Comparison of ENCODE assay signal across 9 mouse cellular contexts in genomic region chr4:142082703-142083102, GRCm38 (mm10). TPM values are rescaled to one million over a fixed set of nuclear protein-coding genes. Genes with fewer than 3 reads are reported as not detected.
A peak's percentile ranks its signal among the peaks of the same experiment; 100 is the strongest.
DNase-seq lines count a peak whose midpoint lies in the region; ATAC-seq and TF ChIP-seq lines count a peak whose summit lies in the region.
"Had no signal": no experiment of that assay in that cellular context is flagged by ENCODE, and none has a peak within 500 bp of the region (broad histone marks: within the 10 kb centered on the region; RNA-seq: fewer than 3 reads in every experiment).

No protein-coding gene starts in this region.

- no peak for ATAC-seq in heart, embryonic 16.5 days (replicated peaks; ENCODE audit: extremely low read depth, insufficient read depth, low FRiP score)
- ATAC-seq in lung, embryonic 15.5 days (ENCODE audit: borderline replicate concordance, extremely low read depth, low FRiP score, low TSS enrichment) = no peak
- ATAC-seq in lung, postnatal 0 days = no peak
- ATAC-seq in limb, embryonic 14.5 days (ENCODE audit: low FRiP score, low read depth) = no peak

- no peak for TF ChIP-seq POLR2A in limb, embryonic 14.5 days (IDR thresholded peaks at IDR 0.05; ENCODE audit: borderline replicate concordance, extremely low read depth, insufficient read depth, insufficient read length)
- TF ChIP-seq POLR2A in small intestine, adult 2 months (IDR thresholded peaks at IDR 0.05; ENCODE audit: low read depth, low read length) = no peak

- no peak for TF ChIP-seq CTCF in lung, postnatal 0 days (IDR thresholded peaks at IDR 0.05)
- no peak for TF ChIP-seq CTCF in small intestine, adult 2 months (IDR thresholded peaks at IDR 0.05; ENCODE audit: extremely low read depth, insufficient read length, insufficient replicate concordance, low read depth, low read length)

- no peaks in the 10 kb centered on the region for H3K27me3 ChIP-seq in heart, embryonic 16.5 days (ENCODE audit: control insufficient read depth, insufficient read depth, low read length)
- no peaks in the 10 kb centered on the region for H3K27me3 ChIP-seq in lung, embryonic 15.5 days
- H3K27me3 ChIP-seq in lung, postnatal 0 days (replicated peaks; ENCODE audit: insufficient read depth, low read length) = no peaks in the 10 kb centered on the region
- H3K27me3 ChIP-seq in limb, embryonic 14.5 days (ENCODE audit: control insufficient read depth, insufficient read depth, low read length) = no peaks in the 10 kb centered on the region
- no peaks in the 10 kb centered on the region for H3K27me3 ChIP-seq in small intestine, adult 2 months (ENCODE audit: control insufficient read depth, insufficient read depth, low read length)

- H3K4me3 ChIP-seq in heart, embryonic 16.5 days (ENCODE audit: low read length) = peak overlapping the region; percentile 85
- H3K4me3 ChIP-seq in lung, embryonic 15.5 days = no peak overlapping the region
- no peak overlapping the region for H3K4me3 ChIP-seq in lung, postnatal 0 days (ENCODE audit: low read depth, low read length)
- no peak overlapping the region for H3K4me3 ChIP-seq in limb, embryonic 14.5 days (replicated peaks; ENCODE audit: low read length)
- peak overlapping the region; percentile 70; the same call in 1 of the 2 replicates for H3K4me3 ChIP-seq in small intestine, adult 2 months (ENCODE audit: low read depth, low read length)

- peak overlapping the region; percentile 92 for H3K4me2 ChIP-seq in heart, embryonic 16.5 days (ENCODE audit: low read depth, low read length)
- peak overlapping the region; percentile 97; the same call in 1 of the 2 replicates for H3K4me2 ChIP-seq in lung, embryonic 15.5 days
- no peak overlapping the region for H3K4me2 ChIP-seq in lung, postnatal 0 days (replicated peaks; ENCODE audit: low read depth, low read length)
- H3K4me2 ChIP-seq in limb, embryonic 14.5 days (replicated peaks; ENCODE audit: low read depth, low read length, severe bottlenecking) = peak overlapping the region; percentile 93; the same call in 1 of the 2 replicates

- H3K4me1 ChIP-seq in heart, embryonic 16.5 days (ENCODE audit: control insufficient read depth, insufficient read depth, low read length) = peaks cover 49% of the 10 kb centered on the region
- peaks cover 49% of the 10 kb centered on the region for H3K4me1 ChIP-seq in lung, embryonic 15.5 days
- peaks cover 12% of the 10 kb centered on the region; the same call in 1 of the 2 replicates for H3K4me1 ChIP-seq in lung, postnatal 0 days (ENCODE audit: insufficient read depth, low read depth, low read length)
- H3K4me1 ChIP-seq in limb, embryonic 14.5 days (ENCODE audit: control insufficient read depth, insufficient read depth, low read length) = peaks cover 40% of the 10 kb centered on the region
- peaks cover 25% of the 10 kb centered on the region for H3K4me1 ChIP-seq in small intestine, adult 2 months (ENCODE audit: control insufficient read depth, insufficient read depth, insufficient read length, low read length)

- TF ChIP-seq EP300 in lung, postnatal 0 days (IDR thresholded peaks at IDR 0.05) = no peak

- intact Hi-C loops in heart, postnatal 14 days (cut with DNase I) = loop anchor here (2.0 kb wide), 1 partner anchor 14 kb away; no protein-coding TSS in a partner anchor

- WGBS in heart, embryonic 16.5 days = 77% methylated on average over 4 of the region's 4 CpGs
- 74% methylated on average over 4 of the region's 4 CpGs for WGBS in lung, embryonic 15.5 days
- 65% methylated on average over 4 of the region's 4 CpGs for WGBS in lung, postnatal 0 days
- WGBS in limb, embryonic 14.5 days = 82% methylated on average over 4 of the region's 4 CpGs
- WGBS in small intestine, adult 2 months = 38% methylated on average over 4 of the region's 4 CpGs

- H3K36me3 ChIP-seq in heart, embryonic 16.5 days (ENCODE audit: control insufficient read depth, insufficient read depth) = no peaks in the 10 kb centered on the region
- no peaks in the 10 kb centered on the region for H3K36me3 ChIP-seq in lung, embryonic 15.5 days
- no peaks in the 10 kb centered on the region for H3K36me3 ChIP-seq in lung, postnatal 0 days (ENCODE audit: insufficient read depth, low read length)
- no peaks in the 10 kb centered on the region for H3K36me3 ChIP-seq in limb, embryonic 14.5 days (ENCODE audit: control insufficient read depth, insufficient read depth, low read length)
- no peaks in the 10 kb centered on the region for H3K36me3 ChIP-seq in small intestine, adult 2 months (ENCODE audit: control insufficient read depth, insufficient read depth, low read length)

- H3K9me3 ChIP-seq in heart, embryonic 16.5 days (replicated peaks; ENCODE audit: control insufficient read depth, low read length) = no peaks in the 10 kb centered on the region
- H3K9me3 ChIP-seq in lung, embryonic 15.5 days = no peaks in the 10 kb centered on the region
- H3K9me3 ChIP-seq in lung, postnatal 0 days (ENCODE audit: low read length) = no peaks in the 10 kb centered on the region
- H3K9me3 ChIP-seq in limb, embryonic 14.5 days (ENCODE audit: control insufficient read depth, low read length) = no peaks in the 10 kb centered on the region
- H3K9me3 ChIP-seq: forebrain, embryonic 13.5 days had no signal

- peak overlapping the region; percentile 65; the same call in 1 of the 2 replicates for H3K9ac ChIP-seq in heart, embryonic 16.5 days (ENCODE audit: low read length)
- H3K9ac ChIP-seq in lung, embryonic 15.5 days = no peak overlapping the region
- H3K9ac ChIP-seq in lung, postnatal 0 days (replicated peaks; ENCODE audit: low read depth) = no peak overlapping the region
- H3K9ac ChIP-seq in limb, embryonic 14.5 days (ENCODE audit: low read depth, low read length, severe bottlenecking) = no peak overlapping the region
- H3K9ac ChIP-seq: forebrain, embryonic 13.5 days had no signal

- no peak for DNase-seq in heart, postnatal 14 days
- no peak for DNase-seq in lung, postnatal 0 days (ENCODE audit: low spot score)
- no peak for DNase-seq in limb, embryonic 14.5 days (ENCODE audit: low spot score)
- no peak for DNase-seq in embryo, embryonic 11 days
- DNase-seq: thymus, postnatal 14 days had no signal

- H3K27ac ChIP-seq in heart, embryonic 16.5 days (ENCODE audit: low read length) = no peak overlapping the region
- H3K27ac ChIP-seq in lung, embryonic 15.5 days = no peak overlapping the region
- H3K27ac ChIP-seq in lung, postnatal 0 days (ENCODE audit: low read length) = no peak overlapping the region
- no peak overlapping the region for H3K27ac ChIP-seq in limb, embryonic 14.5 days (replicated peaks; ENCODE audit: low read depth, low read length)
- H3K27ac ChIP-seq in small intestine, adult 2 months (ENCODE audit: insufficient read depth, low read depth, low read length) = peak overlapping the region; percentile 38; the same call in 1 of the 2 replicates
- H3K27ac ChIP-seq: forebrain, embryonic 13.5 days had no signal

RNA-seq across cellular contexts. Expression of gene Tmem51, which starts 1.4 kb away (rescaled TPM):
- polyA plus RNA-seq in heart, embryonic 16.5 days (2015; fragmentation: Nextera tagmentation; extraction: Ambion mirVana) = 48.5 and 49.2 TPM in 2 replicates
- 10 to 100 TPM; 12.0 to 12.7 TPM for total RNA-seq in heart, postnatal 14 days (2021)
- 21.8 and 23.1 TPM in 2 replicates for polyA plus RNA-seq in lung, embryonic 15.5 days (2015; fragmentation: Nextera tagmentation; extraction: Ambion mirVana)
- 18.9 and 22.1 TPM in 2 replicates for polyA plus RNA-seq in lung, postnatal 0 days (2015; fragmentation: Nextera tagmentation; extraction: Ambion mirVana)
- polyA plus RNA-seq in limb, embryonic 14.5 days (2012; rRNA removed) = 11.6 and 12.0 TPM in 2 replicates
- 18.8 and 19.2 TPM in 2 replicates for polyA plus RNA-seq in limb, embryonic 14.5 days (2014; fragmentation: Nextera tagmentation; extraction: Ambion mirVana)
- 21.0 and 30.5 TPM in 2 replicates for polyA plus RNA-seq in small intestine, adult 2 months (2012; rRNA removed)

Comparison
In these comparisons a context has a peak if more than half of its experiments do, and no peak if none do; other contexts are left out.
1. H3K4me3 ChIP-seq: peak in heart, embryonic 16.5 days (single experiment) and small intestine, adult 2 months (single experiment); none in lung, embryonic 15.5 days (single experiment), lung, postnatal 0 days (single experiment) and limb, embryonic 14.5 days (single experiment).